Mouse (Mus musculus) urinary bladder, postnatal 25 days (tissue): ENCODE results near the gene Krt12.

Experiments
- DNase-seq: peaks from one replicate; pipeline ENCODE4 v3.0.0; 2022; ENCODE audit warnings: low spot score

Krt12 gene

DNA sequence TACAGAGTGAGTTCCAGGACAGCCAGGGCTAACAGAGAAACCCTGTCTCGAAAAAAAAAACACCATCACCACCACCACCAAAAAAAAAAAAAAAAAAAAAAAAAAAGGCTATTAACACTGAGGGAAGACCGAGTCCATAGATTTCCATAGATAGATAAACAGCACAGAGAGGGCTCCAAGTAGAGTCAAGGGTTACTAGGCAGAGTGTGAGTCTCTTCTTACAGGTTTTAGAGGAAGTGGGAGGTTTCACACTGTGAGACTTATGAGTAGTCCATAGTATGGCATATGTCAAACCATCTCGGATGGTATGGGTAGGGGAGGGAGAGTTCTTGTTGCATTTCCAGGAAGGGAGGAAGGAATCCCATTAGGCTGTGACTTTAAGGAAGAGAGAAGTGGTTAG, 24.0 kb downstream of the Krt12 start:
- no peak for DNase-seq

GRCm38 (mm10) chr11:99396661-99397060, 25.4 kb downstream of the Krt12 start:
- no peak for DNase-seq

- DNase-seq, result no peak
These were observed 26.0 kb downstream of the Krt12 start for GRCm38 (mm10) chr11:99396034-99396433.

DNA sequence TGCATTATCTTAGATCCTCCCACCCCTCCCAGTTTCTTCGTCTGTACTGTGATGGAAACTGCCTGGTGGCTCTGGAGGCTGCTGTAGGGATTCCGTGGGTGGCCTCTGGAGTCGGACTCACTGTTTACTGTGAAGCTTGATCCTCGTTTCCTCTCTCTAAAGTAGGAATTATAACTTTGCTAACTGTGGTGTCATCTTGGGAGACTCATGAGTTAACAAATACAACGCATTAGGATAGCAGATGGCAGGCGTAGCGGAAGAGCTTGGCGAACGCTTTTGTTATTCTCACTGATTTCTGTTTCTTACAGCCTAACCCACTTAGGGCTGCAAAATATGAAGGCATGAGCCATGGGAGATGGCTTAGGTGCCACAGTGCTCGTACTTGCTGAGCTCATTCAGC, 29.6 kb downstream of the Krt12 start:
- DNase-seq, result no peak

DNA sequence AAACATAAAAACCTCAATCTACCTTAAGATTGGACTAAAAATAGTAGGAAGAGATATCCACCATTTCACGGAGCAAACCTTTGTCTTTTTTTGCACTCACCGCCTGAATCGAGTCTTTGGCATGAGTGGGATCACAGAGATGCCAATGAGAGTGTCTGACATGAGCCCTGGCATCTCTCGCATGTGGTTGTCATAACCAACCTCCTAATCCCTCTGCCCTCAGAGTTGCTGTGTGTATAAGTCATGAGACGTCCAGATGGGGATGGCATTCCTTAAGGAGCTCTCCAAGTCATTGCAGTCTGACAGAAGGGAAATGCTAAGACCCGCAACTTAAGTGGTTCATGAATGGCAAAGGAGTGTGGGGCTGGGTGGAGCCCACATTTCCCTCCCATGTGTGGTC, 30.7 kb downstream of the Krt12 start:
- no peak for DNase-seq

DNA sequence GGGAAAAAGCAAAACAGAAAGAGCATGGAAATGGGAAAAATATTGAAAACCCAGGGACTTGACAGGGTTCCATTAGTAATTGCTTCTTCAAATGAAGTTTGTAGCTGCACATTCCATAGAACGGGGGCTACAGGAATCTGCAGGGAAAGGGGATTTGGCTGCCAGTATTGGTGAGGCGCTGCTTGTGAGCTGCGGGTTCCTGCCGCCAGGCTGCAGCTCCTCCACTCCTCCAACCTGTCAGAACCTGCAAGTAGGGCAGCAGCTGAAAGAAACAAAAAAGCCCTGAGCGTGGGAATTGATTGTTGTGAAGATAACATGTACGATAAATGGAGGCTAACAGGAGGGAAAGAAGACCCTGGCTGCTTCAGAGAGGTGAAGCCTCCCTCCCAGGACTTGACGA, 31.2 kb downstream of the Krt12 start:
- no peak for DNase-seq

DNA sequence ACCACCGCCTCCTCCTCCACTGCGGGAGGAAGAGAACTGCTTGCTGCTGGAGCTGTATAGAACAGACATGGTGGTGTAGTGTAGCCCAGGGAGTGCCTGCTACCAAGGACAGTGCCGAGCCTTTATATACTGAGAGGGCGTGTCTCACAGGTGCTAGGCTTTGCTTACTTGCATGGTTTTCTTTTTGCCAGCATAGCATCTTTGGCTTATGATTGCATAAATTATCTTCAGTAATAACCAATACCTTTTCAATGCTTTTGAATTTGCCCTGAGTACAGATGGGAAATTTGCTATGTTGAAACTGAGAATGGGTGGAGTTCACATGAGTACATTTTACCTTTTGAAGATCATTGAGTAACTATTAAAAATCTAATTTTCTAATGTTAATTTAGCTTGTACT, 32.8 kb downstream of the Krt12 start, which contains the start of gene Krt10:
Gene Krt10, minus strand, starts transcription at position 101 of the 400 bp plus-strand sequence.
- no peak for DNase-seq

GRCm38 (mm10) chr11:99388661-99389060, 33.4 kb downstream of the Krt12 start:
- no peak for DNase-seq

GRCm38 (mm10) chr11:99385813-99386721, 36.0 kb downstream of the Krt12 start:
- peak; percentile 81 for DNase-seq

DNA sequence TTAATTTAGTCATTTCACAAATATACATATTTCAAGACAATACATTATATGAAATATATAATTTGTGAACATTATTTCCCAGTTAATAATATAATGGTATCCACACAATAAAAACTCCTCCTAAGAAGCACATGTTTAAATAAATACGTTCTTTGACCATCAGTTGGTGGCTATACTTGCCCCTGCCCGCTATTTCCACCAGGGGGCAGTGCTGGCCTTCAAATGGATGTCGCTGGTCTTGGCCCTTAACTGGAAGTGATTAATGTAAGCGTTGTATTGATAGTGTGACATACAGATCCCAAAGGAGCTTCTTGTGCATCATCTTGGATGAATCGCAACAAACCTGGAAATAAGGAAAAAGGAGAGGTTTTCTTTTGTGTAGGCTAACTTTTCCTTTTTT, 42.5 kb downstream of the Krt12 start:
- DNase-seq, result peak; percentile 82

DNA sequence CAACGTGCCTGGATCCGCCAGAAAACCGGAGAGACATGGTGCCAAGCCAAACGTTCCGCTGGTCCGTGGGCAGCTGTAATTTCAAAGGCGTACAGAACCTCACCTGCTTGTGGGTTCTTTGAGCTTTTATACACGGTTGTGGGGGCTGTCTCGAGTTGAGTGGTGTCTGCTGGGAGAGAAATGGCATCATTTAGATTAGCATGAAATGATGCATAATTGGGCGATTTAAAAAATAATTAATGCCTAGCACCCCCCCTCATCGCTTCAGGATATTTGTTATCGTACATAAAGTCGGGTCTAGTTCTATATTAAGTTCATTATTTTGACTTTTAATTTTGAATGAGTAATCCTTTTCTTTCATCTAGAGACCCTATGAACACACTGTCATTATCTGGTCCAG, 47.3 kb downstream of the Krt12 start, which contains the start of gene Krt28:
Gene Krt28, minus strand, starts transcription at position 101 of the 400 bp plus-strand sequence.
- no peak for DNase-seq

- DNase-seq, result no peak
These were observed 52.1 kb downstream of the Krt12 start for GRCm38 (mm10) chr11:99369853-99370451.

DNA sequence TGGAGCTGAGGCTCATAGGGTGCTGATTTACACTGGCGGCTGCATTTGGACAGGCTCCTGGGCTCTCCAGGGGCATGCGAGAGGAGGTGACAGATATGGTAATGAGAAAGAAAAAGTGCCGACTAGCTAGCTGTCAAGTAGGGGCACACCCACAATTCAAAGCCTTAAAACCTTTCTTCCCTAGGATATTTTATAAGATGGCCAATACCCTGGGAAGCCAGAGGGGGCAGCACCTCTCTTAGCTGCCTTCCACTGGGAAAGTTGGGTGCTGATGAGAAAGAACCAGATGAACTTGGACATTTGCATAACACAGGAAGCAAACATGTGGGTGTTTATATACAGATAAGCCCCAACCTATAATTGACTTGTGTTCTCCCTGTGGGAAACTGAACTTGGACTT, 52.8 kb downstream of the Krt12 start:
- DNase-seq, result no peak

- no peak for DNase-seq
These were observed 55.3 kb downstream of the Krt12 start for GRCm38 (mm10) chr11:99366791-99367190.
